13 mouse cellular contexts compared by ENCODE assay signal in genomic region chr10:9503569-9504493, GRCm38 (mm10).
DNase-seq lines count a peak whose midpoint lies in the region; ATAC-seq and TF ChIP-seq lines count a peak whose summit lies in the region.
"Had no signal": no experiment of that assay in that cellular context is flagged by ENCODE, and none has a peak within 500 bp of the region (broad histone marks: within the 10 kb centered on the region; RNA-seq: fewer than 3 reads in every experiment).

No protein-coding gene starts in this region.

- 0 out of 2 replicates have a peak, but pooled peaks have one; percentile 31 for ATAC-seq in kidney, embryonic 16.5 days (ENCODE audit: low FRiP score, low TSS enrichment)
- ATAC-seq in intestine, embryonic 16.5 days = peak; percentile 81
- ATAC-seq: inflammation-experienced regulatory T-cells, adult 6 months; midbrain, embryonic 13.5 days had no signal

- H3K9ac ChIP-seq in kidney, embryonic 16.5 days (replicated peaks; ENCODE audit: low read length) = no peak overlapping the region
- no peak overlapping the region for H3K9ac ChIP-seq in intestine, embryonic 16.5 days (ENCODE audit: low read depth, low read length)
- H3K9ac ChIP-seq: liver, embryonic 13.5 days; midbrain, embryonic 13.5 days had no signal

- no peaks in the 10 kb centered on the region for H3K79me2 ChIP-seq in C2C12 (ENCODE audit: control insufficient read depth, insufficient read depth)

- WGBS in kidney, embryonic 16.5 days = 61% methylated on average over 11 of the region's 11 CpGs
- WGBS in intestine, embryonic 16.5 days = 56% methylated on average over 11 of the region's 11 CpGs

- no peak for TF ChIP-seq CTCF in C2C12 (IDR thresholded peaks at IDR 0.05; ENCODE audit: control insufficient read depth, insufficient read depth, insufficient read length)

- no peak overlapping the region for H3K27ac ChIP-seq in kidney, embryonic 16.5 days (ENCODE audit: low read length)
- H3K27ac ChIP-seq in intestine, embryonic 16.5 days (ENCODE audit: low read length) = no peak overlapping the region
- H3K27ac ChIP-seq: liver, embryonic 13.5 days; midbrain, embryonic 13.5 days had no signal

- H3K36me3 ChIP-seq in kidney, embryonic 16.5 days (ENCODE audit: insufficient read depth, low read length) = no peaks in the 10 kb centered on the region
- no peaks in the 10 kb centered on the region for H3K36me3 ChIP-seq in C2C12 (ENCODE audit: control insufficient read depth, insufficient read depth)
- no peaks in the 10 kb centered on the region for H3K36me3 ChIP-seq in intestine, embryonic 16.5 days (ENCODE audit: control insufficient read depth, insufficient read depth, low read length)
- H3K36me3 ChIP-seq: liver, embryonic 13.5 days; midbrain, embryonic 13.5 days had no signal

- no peak overlapping the region for H3K4me3 ChIP-seq in kidney, embryonic 16.5 days (ENCODE audit: low read length)
- no peak overlapping the region for H3K4me3 ChIP-seq in C2C12 (ENCODE audit: insufficient read depth, poor library complexity, severe bottlenecking)
- no peak overlapping the region for H3K4me3 ChIP-seq in intestine, embryonic 16.5 days (ENCODE audit: low read length)
- H3K4me3 ChIP-seq: liver, embryonic 13.5 days; midbrain, embryonic 13.5 days had no signal

- H3K9me3 ChIP-seq in kidney, embryonic 16.5 days (ENCODE audit: low read length) = no peaks in the 10 kb centered on the region
- H3K9me3 ChIP-seq in intestine, embryonic 16.5 days (ENCODE audit: control insufficient read depth, low read length) = no peaks in the 10 kb centered on the region
- H3K9me3 ChIP-seq: liver, embryonic 13.5 days; midbrain, embryonic 13.5 days had no signal

- H3K4me2 ChIP-seq in kidney, embryonic 16.5 days (replicated peaks; ENCODE audit: low read depth, low read length) = no peak overlapping the region
- H3K4me2 ChIP-seq in intestine, embryonic 16.5 days (ENCODE audit: low read depth, low read length) = no peak overlapping the region
- H3K4me2 ChIP-seq: liver, embryonic 13.5 days; midbrain, embryonic 13.5 days had no signal

- DNase-seq in kidney, postnatal 36 days = no peak
- DNase-seq in fibroblast of lung, adult 2 months (ENCODE audit: low read depth) = peak; percentile 57
- no peak for DNase-seq in layer of hippocampus, adult 18-20 months (ENCODE audit: low spot score in 2 of 2)
- DNase-seq in left cerebral cortex, adult 11 months (ENCODE audit: low spot score) = no peak
- DNase-seq: adrenal gland, postnatal 25 days; heart, postnatal 4 days; liver, embryonic 13.5 days had no signal

- no peak overlapping the region for H3ac ChIP-seq in C2C12 (ENCODE audit: control insufficient read depth, insufficient read length, low read depth)

- H3K27me3 ChIP-seq in kidney, embryonic 16.5 days (ENCODE audit: insufficient read depth, low read length) = no peaks in the 10 kb centered on the region
- H3K27me3 ChIP-seq in C2C12 (ENCODE audit: control insufficient read depth, insufficient read depth, insufficient read length) = no peaks in the 10 kb centered on the region
- H3K27me3 ChIP-seq in intestine, embryonic 16.5 days (replicated peaks; ENCODE audit: control insufficient read depth, insufficient read depth, low read length) = no peaks in the 10 kb centered on the region
- H3K27me3 ChIP-seq: CH12.LX; liver, embryonic 13.5 days; midbrain, embryonic 13.5 days had no signal

- 0 out of 2 replicates have a peak, but pooled peaks cover 2% of the 10 kb centered on the region for H3K4me1 ChIP-seq in kidney, embryonic 16.5 days (ENCODE audit: insufficient read depth, low read length)
- H3K4me1 ChIP-seq in intestine, embryonic 16.5 days (ENCODE audit: control insufficient read depth, insufficient read depth, low read length) = peaks cover 3% of the 10 kb centered on the region; the same call in 1 of the 2 replicates
- H3K4me1 ChIP-seq: liver, embryonic 13.5 days had no signal

- H3K79me3 ChIP-seq in C2C12 (ENCODE audit: low read depth) = no peaks in the 10 kb centered on the region

TF ChIP-seq in C2C12, 6 proteins besides CTCF, POLR2A, EP300 and RAD21:
- TF ChIP-seq FOSL1 (IDR thresholded peaks at IDR 0.05; ENCODE audit: insufficient read depth, low read length, poor library complexity, severe bottlenecking) = no peak
- no peak for TF ChIP-seq USF1 (IDR thresholded peaks at IDR 0.05; ENCODE audit: low read depth)
- TF ChIP-seq CEBPB (IDR thresholded peaks at IDR 0.05; ENCODE audit: low read depth) = peak; percentile 27
- TF ChIP-seq MAX (IDR thresholded peaks at IDR 0.05) = no peak
- no peak for TF ChIP-seq MYOD1 (IDR thresholded peaks at IDR 0.05; ENCODE audit: control insufficient read depth, insufficient read length, low read depth)
- no peak for TF ChIP-seq MYOG (IDR thresholded peaks at IDR 0.05; ENCODE audit: control insufficient read depth, extremely low read depth, insufficient read length)
TF ChIP-seq in C2C12: peak in this region for 1.
